Mouse (Mus musculus) kidney, adult 2 months (tissue): ENCODE data around the gene Olfr202.

Source experiments
- CTCF ChIP-seq: fragments of 200-500 bp; conservative IDR thresholded peaks from 2 replicates; pipeline ENCODE4 v1.5.1; 2011; ENCODE audit warnings: low read depth, mild to moderate bottlenecking, control low read depth, low read length, moderate library complexity, mixed read lengths; ENCODE audit not compliant: insufficient read depth, insufficient read length
- POLR2A ChIP-seq: fragments of 200-500 bp; IDR thresholded peaks from one replicate; pipeline ENCODE4 v1.6.1; 2011; ENCODE audit warnings: low read depth, low read length, control low read depth

DNA sequence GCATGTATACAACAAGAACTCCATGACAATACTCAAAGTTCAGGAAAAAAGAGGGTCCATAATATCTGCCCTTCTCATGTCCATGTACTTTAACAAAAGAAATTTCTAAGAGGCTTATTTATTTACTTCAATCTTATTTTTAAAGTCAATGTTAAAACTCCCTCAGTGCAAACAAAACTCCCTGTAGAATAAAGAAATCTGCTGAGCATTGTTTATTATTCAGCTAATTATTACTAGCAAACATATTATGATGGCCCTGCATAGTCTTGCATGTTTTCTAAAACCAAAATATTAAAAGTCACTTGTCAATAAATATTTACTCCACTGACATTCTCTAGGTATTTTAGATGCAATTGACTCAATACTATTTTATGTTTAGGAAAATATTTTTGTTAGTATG lies 44.4 kb upstream of the Olfr202 start, which contains the start of gene Olfr205:
- TF ChIP-seq POLR2A (no peak), CTCF (no peak)
